Mouse (Mus musculus) stomach, postnatal 0 days (tissue): ENCODE data around the gene Fuca1. TPM values are rescaled to one million over a fixed set of nuclear protein-coding genes. Genes with fewer than 3 reads are reported as not detected.

ENCODE experiments used
- ATAC-seq: fragments of 200-750 bp; cut with Nextera tagmentation; 2 replicates; pipeline ENCODE4 v1.8.0; 2017; ENCODE audit not compliant: low FRiP score, low TSS enrichment
- DNase-seq: peaks from one replicate; pipeline ENCODE4 v3.0.0-alpha.2; 2016; ENCODE audit warnings: low spot score
- H3K27ac ChIP-seq: fragments of 300-500 bp; sonication (generic); replicated peaks from 2 replicates; pipeline ENCODE4 v1.5.1; 2014; ENCODE audit warnings: mild to moderate bottlenecking, control low read depth
- H3K27me3 ChIP-seq: fragments of 300-500 bp; sonication (generic); 2 replicates; pipeline ENCODE4 v1.6.1; 2014; ENCODE audit warnings: low read length; ENCODE audit not compliant: control insufficient read depth, insufficient read depth
- H3K36me3 ChIP-seq: fragments of 300-500 bp; sonication (generic); 2 replicates; pipeline ENCODE4 v1.6.1; 2014; ENCODE audit warnings: low read length, mixed read lengths; ENCODE audit not compliant: control insufficient read depth, insufficient read depth
- H3K4me1 ChIP-seq: fragments of 300-500 bp; sonication (generic); replicated peaks from 2 replicates; pipeline ENCODE4 v1.6.1; 2014; ENCODE audit warnings: antibody characterized with exemption; ENCODE audit not compliant: control insufficient read depth, insufficient read depth
- H3K4me2 ChIP-seq: fragments of 300-500 bp; sonication (generic); replicated peaks from 2 replicates; pipeline ENCODE4 v1.6.1; 2014; ENCODE audit warnings: low read depth, mild to moderate bottlenecking, control low read depth, moderate library complexity
- H3K4me3 ChIP-seq: fragments of 300-500 bp; sonication (generic); 2 replicates; pipeline ENCODE4 v1.5.1; 2014; ENCODE audit warnings: low read depth, low read length, control low read depth
- H3K9ac ChIP-seq: fragments of 300-500 bp; sonication (generic); 2 replicates; pipeline ENCODE4 v1.6.1; 2014; ENCODE audit warnings: mild to moderate bottlenecking, low read length, control low read depth, mixed read lengths
- H3K9me3 ChIP-seq: fragments of 300-500 bp; sonication (generic); 2 replicates; pipeline ENCODE4 v1.6.1; 2016; ENCODE audit warnings: low read length; ENCODE audit not compliant: control insufficient read depth
- CTCF ChIP-seq: IDR thresholded peaks from 2 replicates; pipeline ENCODE4 v1.5.1; 2016; ENCODE audit warnings: antibody characterized with exemption, low read depth, mild to moderate bottlenecking, moderate library complexity
- EP300 ChIP-seq: optimal IDR thresholded peaks from 2 replicates; pipeline ENCODE3; 2016; ENCODE audit warnings: antibody characterized with exemption
- WGBS: fragments of 180-500 bp; shearing (Covaris S2); extraction: QIAGEN DNeasy Blood & Tissue Kit; methylation state at CpG from one replicate; pipeline ENCODE4 v1.1.7; 2014; 5-methylcytosine and 5-hydroxymethylcytosine counted together
- polyA plus RNA-seq: library from polyadenylated mRNA; unstranded; fragments of >200 nt; fragmentation: Nextera tagmentation; extraction: Ambion mirVana; gene quantifications from 2 replicates; pipeline ENCODE4 v1.2.1, GENCODE M21; 2015

The Fuca1 gene
- polyA plus RNA-seq, 1 experiment from 2014 or later = 171 TPM

- DNase-seq = no peak
- Histone ChIP-seq H3K27me3 (no peaks in the 10 kb centered on the region), H3K4me2 (no peak overlapping the region), H3K9me3 (no peaks in the 10 kb centered on the region), H3K27ac (no peak overlapping the region), H3K4me3 (no peak overlapping the region), H3K9ac (no peak overlapping the region), H3K4me1 (no peaks in the 10 kb centered on the region), H3K36me3 (0 out of 2 replicates have a peak, but pooled peaks cover 4% of the 10 kb centered on the region)
- WGBS = 85% methylated on average over 5 of the region's 5 CpGs
- no peak for TF ChIP-seq CTCF
- TF ChIP-seq EP300 = no peak
- no peak for ATAC-seq
Measured at GRCm38 (mm10) chr4:135985193-135985592, 64.7 kb downstream of the Fuca1 start.

DNA sequence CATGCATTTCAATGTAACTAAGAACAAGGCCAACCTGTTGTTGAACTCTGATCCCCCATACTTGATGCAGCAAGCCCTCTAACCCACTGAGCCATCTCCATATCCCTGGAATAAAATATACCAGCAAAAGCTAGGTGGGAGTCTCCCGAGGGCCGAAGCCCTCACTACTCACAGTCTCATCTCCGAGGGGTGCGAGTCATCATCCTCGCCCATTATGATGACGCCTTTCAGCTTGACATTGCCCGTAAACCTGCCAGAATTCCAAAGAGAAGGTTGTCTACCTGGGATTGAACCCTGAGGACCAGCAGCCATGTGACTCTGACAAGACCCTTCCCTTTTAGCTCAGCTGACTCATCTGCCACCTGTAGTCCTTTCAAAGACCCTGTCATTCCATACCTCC lies 65.2 kb downstream of the Fuca1 start:
- no peak overlapping the region for H3K27ac ChIP-seq
- DNase-seq (no peak), ATAC-seq (no peak)
- H3K4me2 ChIP-seq = peak overlapping the region; percentile 97
- 74% methylated on average over 7 of the region's 7 CpGs for WGBS
- no peaks in the 10 kb centered on the region for H3K27me3 ChIP-seq
- TF ChIP-seq EP300 (no peak), CTCF (no peak)
- H3K9me3 ChIP-seq = no peaks in the 10 kb centered on the region
- 0 out of 2 replicates have a peak, but pooled peaks cover 4% of the 10 kb centered on the region for H3K36me3 ChIP-seq
- H3K9ac ChIP-seq = peak overlapping the region; percentile 95
- H3K4me3 ChIP-seq = peak overlapping the region; percentile 98; the same call in 1 of the 2 replicates
- H3K4me1 ChIP-seq = no peaks in the 10 kb centered on the region

- 0 out of 2 replicates have a peak, but pooled peaks cover 4% of the 10 kb centered on the region for H3K36me3 ChIP-seq
- no peak; the same call in 1 of the 2 replicates for ATAC-seq
- H3K27ac ChIP-seq = peak overlapping the region; percentile 90
- whole genome bisulfite sequencing = 5% methylated on average over 23 of the region's 23 CpGs
- peak overlapping the region; percentile 98 for H3K4me3 ChIP-seq
- no peaks in the 10 kb centered on the region for H3K9me3 ChIP-seq
- H3K9ac ChIP-seq = peak overlapping the region; percentile 95
- H3K4me1 ChIP-seq = no peaks in the 10 kb centered on the region
- DNase-seq = no peak
- H3K27me3 ChIP-seq = no peaks in the 10 kb centered on the region
- peak overlapping the region; percentile 97 for H3K4me2 ChIP-seq
- no peak for TF ChIP-seq CTCF
- no peak for TF ChIP-seq EP300
Measured at GRCm38 (mm10) chr4:135986301-135986942, 65.9 kb downstream of the Fuca1 start.

- H3K27ac ChIP-seq = peak within 1 kb of the TSS; percentile 90
- no peaks in the 10 kb centered on the region for H3K9me3 ChIP-seq
- peak; percentile 53 for TF ChIP-seq CTCF
- TF ChIP-seq EP300 = no peak
- under 1% methylated on average over 79 of the region's 81 CpGs for WGBS
- H3K4me1 ChIP-seq = no peaks in the 10 kb centered on the region
- H3K27me3 ChIP-seq = no peaks in the 10 kb centered on the region
- peak within 1 kb of the TSS; percentile 95 for H3K9ac ChIP-seq
- peak within 1 kb of the TSS; percentile 98 for H3K4me3 ChIP-seq
- peak within 1 kb of the TSS; percentile 97 for H3K4me2 ChIP-seq
- 0 out of 2 replicates have a peak, but pooled peaks cover 4% of the 10 kb centered on the region for H3K36me3 ChIP-seq
- ATAC-seq (peak; percentile 90), DNase-seq (peak; percentile 94)
Measured at GRCm38 (mm10) chr4:135986943-135987710, 66.6 kb downstream of the Fuca1 start, which contains the start of gene Pithd1. Gene Pithd1, minus strand, starts transcription at chr4:135987264.

DNA sequence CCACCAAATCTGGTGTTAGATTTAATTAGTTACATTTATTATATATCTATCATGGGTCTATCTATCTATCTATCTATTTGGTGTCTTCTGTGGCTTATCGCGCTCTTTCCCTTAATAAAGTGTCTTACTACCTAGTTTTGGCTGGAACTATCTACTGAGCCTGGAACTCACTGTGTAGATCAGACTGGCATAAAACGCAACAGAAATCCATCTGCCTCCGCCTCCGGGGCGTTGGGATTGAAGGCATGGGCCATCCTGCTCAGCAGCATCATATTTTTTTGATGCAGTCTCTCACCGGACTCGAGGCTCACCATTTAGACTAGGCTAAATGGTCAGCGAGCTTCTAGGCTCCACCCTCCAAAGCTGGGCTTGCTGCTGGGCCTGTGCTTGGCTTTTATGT lies 67.2 kb downstream of the Fuca1 start:
- Histone ChIP-seq H3K4me2 (peak overlapping the region; percentile 97), H3K4me1 (no peaks in the 10 kb centered on the region), H3K9me3 (no peaks in the 10 kb centered on the region), H3K27me3 (no peaks in the 10 kb centered on the region), H3K9ac (no peak overlapping the region), H3K36me3 (0 out of 2 replicates have a peak, but pooled peaks cover 4% of the 10 kb centered on the region), H3K27ac (peak overlapping the region; percentile 90), H3K4me3 (peak overlapping the region; percentile 98)
- TF ChIP-seq EP300 = no peak
- TF ChIP-seq CTCF = no peak
- 63% methylated on average over 9 of the region's 9 CpGs for WGBS
- DNase-seq (no peak), ATAC-seq (no peak)

Other genes starting within 250 kb of the Fuca1 start
- 1.9 and 2.1 TPM in 2 replicates for gene Ifnlr1, start 234.4 kb upstream of the Fuca1 start, polyA plus RNA-seq
- gene Il22ra1, start 192.6 kb upstream of the Fuca1 start, polyA plus RNA-seq = 0.56 and 0.63 TPM in 2 replicates
- gene Myom3, start 161.0 kb upstream of the Fuca1 start, polyA plus RNA-seq = 0.46 and 0.59 TPM in 2 replicates
- 83.7 and 88.1 TPM in 2 replicates for gene Srsf10, start 65.0 kb upstream of the Fuca1 start, polyA plus RNA-seq
- gene Pnrc2, start 46.9 kb upstream of the Fuca1 start, polyA plus RNA-seq = 101 TPM in 2 replicates
- gene Cnr2, start 25.3 kb upstream of the Fuca1 start, polyA plus RNA-seq = 0.10 and 0.11 TPM in 2 replicates
- gene Hmgcl, start 25.7 kb downstream of the Fuca1 start, polyA plus RNA-seq = 154 and 163 TPM in 2 replicates
- gene Gale, start 43.0 kb downstream of the Fuca1 start, polyA plus RNA-seq = 161 and 166 TPM in 2 replicates
- gene Lypla2, start 51.9 kb downstream of the Fuca1 start, polyA plus RNA-seq = 88.6 and 89.6 TPM in 2 replicates
- 40.1 and 40.7 TPM in 2 replicates for gene Pithd1, start 66.5 kb downstream of the Fuca1 start, polyA plus RNA-seq
- 21.5 and 22.9 TPM in 2 replicates for gene Eloa, start 101.0 kb downstream of the Fuca1 start, polyA plus RNA-seq
- 369 and 402 TPM in 2 replicates for gene Rpl11, start 132.7 kb downstream of the Fuca1 start, polyA plus RNA-seq
- 201 and 224 TPM in 2 replicates for gene Id3, start 222.8 kb downstream of the Fuca1 start, polyA plus RNA-seq